Mouse (Mus musculus): ENCODE measurements at regions not wholly inside any gene's neighbourhood (a gene's known extent, or its start where the extent isn't known, plus 50 kb on each side); places are given as distances from the start of the nearest gene placed in this dataset.

DNA sequence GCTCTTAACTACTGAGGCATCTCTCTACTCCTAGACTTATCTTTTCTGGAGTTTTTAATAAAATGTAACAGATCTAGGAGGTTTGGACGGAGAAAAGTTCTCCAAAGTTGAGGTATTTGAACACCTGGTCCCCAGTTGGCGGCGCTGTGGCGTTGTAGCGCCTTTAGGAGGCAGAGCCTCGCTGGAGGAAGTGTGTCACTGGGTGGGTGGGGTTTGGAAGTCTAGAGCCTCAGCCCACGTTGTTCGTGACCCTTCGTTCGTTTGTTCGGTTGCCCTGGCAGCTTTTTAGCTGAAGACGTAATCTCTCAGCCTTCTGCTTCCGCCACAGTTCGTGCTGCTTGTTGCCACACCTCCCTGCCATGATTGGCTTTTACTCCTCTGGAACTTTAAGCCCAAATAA lies 58.6 kb upstream of the Sfmbt2 start:
- H3K4me3 ChIP-seq (replicated peaks in 1 of 3; ENCODE audit: low read depth in 2 of 3, low read length in 2 of 3, poor library complexity in 1 of 3): no peak overlapping the region
- H3K9ac ChIP-seq (ENCODE audit: insufficient read depth, low read depth): no peak overlapping the region
- H3K36me3 ChIP-seq (replicated peaks in 1 of 2; ENCODE audit: control insufficient read depth in 1 of 2, insufficient read depth in 1 of 2, low read length in 1 of 2): no peaks in the 10 kb centered on the region
- H3K27ac ChIP-seq (ENCODE audit: insufficient read depth, low read depth): no peak overlapping the region
- in situ Hi-C loops (cut with MboI; ENCODE audit: low pct_ligation_motif_present, low pct_unique_long_range_greater_than_20kb, low sequenced_read_pairs): no loop called here
- H3K4me2 ChIP-seq (ENCODE audit: insufficient read depth, low read depth, poor library complexity, severe bottlenecking): no peak overlapping the region
- peaks cover 2% of the 10 kb centered on the region for H3K27me3 ChIP-seq (replicated peaks)
- DNase-seq (ENCODE audit: extremely low read depth): no peak
- peaks cover 5 to 21% of the 10 kb centered on the region in 2 experiments for H3K4me1 ChIP-seq (ENCODE audit: control insufficient read depth in 1 of 2, insufficient read depth in 2 of 2)
- no peaks in the 10 kb centered on the region for H3K79me2 ChIP-seq (replicated peaks; ENCODE audit: control insufficient read depth, extremely low read depth, insufficient read depth, poor library complexity, severe bottlenecking)
- TF ChIP-seq USF2 (conservative IDR thresholded peaks at IDR 0.05; ENCODE audit: low read depth, low read length) (no peak), E2F4 (IDR thresholded peaks at IDR 0.05; ENCODE audit: insufficient replicate concordance, low read depth, low read length) (no peak), ELF1 (IDR thresholded peaks at IDR 0.05; ENCODE audit: low read depth, low read length) (no peak), TBP (conservative IDR thresholded peaks at IDR 0.05; ENCODE audit: low read depth, low read length) (no peak), MAX (IDR thresholded peaks at IDR 0.05; ENCODE audit: low read length) (no peak), BHLHE40 (IDR thresholded peaks at IDR 0.05; ENCODE audit: low read depth, low read length) (no peak), TCF12 (IDR thresholded peaks at IDR 0.05; ENCODE audit: low read depth, low read length) (no peak), CTCF (conservative IDR thresholded peaks at IDR 0.05 in 1 of 2, IDR thresholded peaks at IDR 0.05 in 1 of 2; ENCODE audit: low read depth in 2 of 2, low read length in 2 of 2) (no peak), CHD1 (IDR thresholded peaks at IDR 0.05; ENCODE audit: low read depth, low read length) (no peak), MAFK (IDR thresholded peaks at IDR 0.05; ENCODE audit: insufficient replicate concordance, low read length) (no peak), GABPA (IDR thresholded peaks at IDR 0.05; ENCODE audit: insufficient replicate concordance, low read depth, low read length) (no peak), PAX5 (IDR thresholded peaks at IDR 0.05; ENCODE audit: low read length) (no peak), POLR2A (IDR thresholded peaks at IDR 0.05; ENCODE audit: low read depth, low read length) (no peak), ZKSCAN1 (IDR thresholded peaks at IDR 0.05; ENCODE audit: borderline replicate concordance, low read depth, low read length) (no peak), KAT2A (IDR thresholded peaks at IDR 0.05; ENCODE audit: insufficient replicate concordance, low read length) (no peak)
- dilution Hi-C loops (cut with MboI; ENCODE audit: extremely low pct_ligation_motif_present, extremely low pct_unique_long_range_greater_than_20kb, low sequenced_read_pairs): no loop called here
- no peaks in the 10 kb centered on the region for H3K9me3 ChIP-seq (replicated peaks; ENCODE audit: low read length)

DNA sequence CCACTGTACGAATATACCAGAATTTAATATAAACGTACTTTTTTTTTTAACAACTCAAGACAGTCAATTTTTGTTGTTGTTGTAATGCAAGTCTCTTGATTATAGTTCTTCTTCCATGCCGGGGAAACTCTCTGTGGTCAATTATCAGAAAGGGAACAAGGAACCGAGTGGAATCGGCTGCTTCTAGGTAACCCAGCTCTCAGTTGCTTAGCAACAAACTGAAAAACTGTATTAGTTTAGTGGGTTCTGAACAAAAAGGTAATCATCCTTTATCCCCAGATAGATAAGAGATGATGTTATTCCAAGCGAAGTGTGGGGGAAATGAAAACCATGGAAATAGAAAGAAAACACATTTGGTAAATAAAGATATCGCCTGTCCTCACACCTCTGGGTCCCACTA lies 57.9 kb upstream of the Sfmbt2 start:
- Histone ChIP-seq H3K4me3 (replicated peaks in 1 of 3; ENCODE audit: low read depth in 2 of 3, low read length in 2 of 3, poor library complexity in 1 of 3) (no peak overlapping the region), H3K27me3 (replicated peaks) (peaks cover 2% of the 10 kb centered on the region), H3K9me3 (replicated peaks; ENCODE audit: low read length) (no peaks in the 10 kb centered on the region), H3K79me2 (replicated peaks; ENCODE audit: control insufficient read depth, extremely low read depth, insufficient read depth, poor library complexity, severe bottlenecking) (no peaks in the 10 kb centered on the region), H3K36me3 (replicated peaks in 1 of 2; ENCODE audit: control insufficient read depth in 1 of 2, insufficient read depth in 1 of 2, low read length in 1 of 2) (no peaks in the 10 kb centered on the region), H3K4me2 (ENCODE audit: insufficient read depth, low read depth, poor library complexity, severe bottlenecking) (no peak overlapping the region), H3K4me1 (ENCODE audit: control insufficient read depth in 1 of 2, insufficient read depth in 2 of 2) (peaks cover 5 to 21% of the 10 kb centered on the region in 2 experiments), H3K27ac (ENCODE audit: insufficient read depth, low read depth) (no peak overlapping the region), H3K9ac (ENCODE audit: insufficient read depth, low read depth) (no peak overlapping the region)
- dilution Hi-C loops (cut with MboI; ENCODE audit: extremely low pct_ligation_motif_present, extremely low pct_unique_long_range_greater_than_20kb, low sequenced_read_pairs): no loop called here
- no peak for DNase-seq (ENCODE audit: extremely low read depth)
- TF ChIP-seq NELFE (IDR thresholded peaks at IDR 0.05; ENCODE audit: low read depth, low read length): no peak
- TF ChIP-seq IRF4 (IDR thresholded peaks at IDR 0.05; ENCODE audit: low read depth, low read length): no peak
- no peak for TF ChIP-seq KAT2A (IDR thresholded peaks at IDR 0.05; ENCODE audit: insufficient replicate concordance, low read length)
- no peak for TF ChIP-seq PAX5 (IDR thresholded peaks at IDR 0.05; ENCODE audit: low read length)
- TF ChIP-seq CHD1 (IDR thresholded peaks at IDR 0.05; ENCODE audit: low read depth, low read length): no peak
- TF ChIP-seq UBTF (IDR thresholded peaks at IDR 0.05; ENCODE audit: low read depth, low read length): no peak
- no peak for TF ChIP-seq RAD21 (IDR thresholded peaks at IDR 0.05; ENCODE audit: low read depth, low read length)
- no peak for TF ChIP-seq SIN3A (IDR thresholded peaks at IDR 0.05; ENCODE audit: low read length)
- TF ChIP-seq ZC3H11A (IDR thresholded peaks at IDR 0.05; ENCODE audit: low read depth, low read length): no peak
- no peak for TF ChIP-seq MYC (IDR thresholded peaks at IDR 0.05; ENCODE audit: low read depth, low read length)
- TF ChIP-seq MEF2A (IDR thresholded peaks at IDR 0.05; ENCODE audit: borderline replicate concordance, low read depth, low read length): no peak
- no peak for TF ChIP-seq BHLHE40 (IDR thresholded peaks at IDR 0.05; ENCODE audit: low read depth, low read length)
- no peak for TF ChIP-seq JUN (IDR thresholded peaks at IDR 0.05; ENCODE audit: insufficient read depth, low read depth, low read length)
- TF ChIP-seq E2F4 (IDR thresholded peaks at IDR 0.05; ENCODE audit: insufficient replicate concordance, low read depth, low read length): no peak
- no peak for TF ChIP-seq TCF12 (IDR thresholded peaks at IDR 0.05; ENCODE audit: low read depth, low read length)
- no peak for TF ChIP-seq SMC3 (IDR thresholded peaks at IDR 0.05; ENCODE audit: low read depth, low read length)
- in situ Hi-C loops (cut with MboI; ENCODE audit: low pct_ligation_motif_present, low pct_unique_long_range_greater_than_20kb, low sequenced_read_pairs): no loop called here
